Mouse (Mus musculus) liver, embryonic 16.5 days (tissue): ENCODE data around the gene Nrgn. TPM values are rescaled to one million over a fixed set of nuclear protein-coding genes. Genes with fewer than 3 reads are reported as not detected.
A peak's percentile ranks its signal among the peaks of the same experiment; 100 is the strongest.

Experiments
- ATAC-seq: fragments of 200-750 bp; cut with Nextera tagmentation; 2 replicates; pipeline ENCODE4 v1.8.0; 2017; ENCODE audit warnings: low read depth, mild to moderate bottlenecking, moderate number of reproducible peaks, moderate library complexity
- H3K27ac ChIP-seq: fragments of 300-500 bp; sonication (generic); 2 replicates; pipeline ENCODE4 v1.5.1; 2014; ENCODE audit warnings: mild to moderate bottlenecking, low read length
- H3K27me3 ChIP-seq: fragments of 300-500 bp; sonication (generic); 2 replicates; pipeline ENCODE4 v1.6.1; 2014; ENCODE audit warnings: low read depth, low read length, mixed read lengths; ENCODE audit not compliant: control insufficient read depth, insufficient read depth
- H3K36me3 ChIP-seq: fragments of 300-500 bp; sonication (generic); 2 replicates; pipeline ENCODE4 v1.6.1; 2014; ENCODE audit warnings: mild to moderate bottlenecking; ENCODE audit not compliant: control insufficient read depth, insufficient read depth
- H3K4me1 ChIP-seq: fragments of 300-500 bp; sonication (generic); 2 replicates; pipeline ENCODE4 v1.6.1; 2014; ENCODE audit warnings: low read depth, low read length, mixed read lengths; ENCODE audit not compliant: control insufficient read depth
- H3K4me2 ChIP-seq: fragments of 300-500 bp; sonication (generic); 2 replicates; pipeline ENCODE4 v1.6.1; 2014; ENCODE audit warnings: low read depth, low read length, mixed read lengths
- H3K4me3 ChIP-seq: fragments of 300-500 bp; sonication (generic); 2 replicates; pipeline ENCODE4 v1.5.1; 2014; ENCODE audit warnings: low read depth, mild to moderate bottlenecking, low read length
- H3K9ac ChIP-seq: fragments of 300-500 bp; sonication (generic); 2 replicates; pipeline ENCODE4 v1.6.1; 2014; ENCODE audit warnings: low read depth, low read length
- H3K9me3 ChIP-seq: fragments of 300-500 bp; sonication (generic); replicated peaks from 2 replicates; pipeline ENCODE4 v1.6.1; 2016; ENCODE audit warnings: low read length; ENCODE audit not compliant: control insufficient read depth
- WGBS: fragments of 180-500 bp; shearing (Covaris S2); extraction: QIAGEN DNeasy Blood & Tissue Kit; methylation state at CpG from one replicate; pipeline ENCODE4 v1.1.7; 2014; ENCODE audit not compliant: insufficient replicate concordance; 5-methylcytosine and 5-hydroxymethylcytosine counted together
- polyA plus RNA-seq: library from polyadenylated mRNA; unstranded; fragments of >200 nt; fragmentation: Nextera tagmentation; extraction: Ambion mirVana; gene quantifications from 2 replicates; pipeline ENCODE4 v1.2.1, GENCODE M21; 2015

Gene Nrgn
- polyA plus RNA-seq, 1 experiment from 2014 or later = 6.3 TPM

- Histone ChIP-seq H3K9ac (no peak overlapping the region), H3K36me3 (no peaks in the 10 kb centered on the region; the same call in 1 of the 2 replicates), H3K27me3 (peaks cover 52% of the 10 kb centered on the region), H3K4me1 (peaks cover 3% of the 10 kb centered on the region), H3K9me3 (no peaks in the 10 kb centered on the region), H3K4me3 (peak overlapping the region; percentile 20), H3K4me2 (peak overlapping the region; percentile 41), H3K27ac (no peak overlapping the region)
- 22% methylated on average over 21 of the region's 21 CpGs for WGBS
- no peak for ATAC-seq
These were observed 26.0 kb downstream of the Nrgn start for GRCm38 (mm10) chr9:37526443-37527395.

- no peak overlapping the region for H3K4me2 ChIP-seq
- H3K4me1 ChIP-seq = peaks cover 3% of the 10 kb centered on the region; the same call in 1 of the 2 replicates
- no peak for ATAC-seq
- no peak overlapping the region for H3K4me3 ChIP-seq
- H3K9me3 ChIP-seq = no peaks in the 10 kb centered on the region
- H3K27me3 ChIP-seq = peaks cover 39% of the 10 kb centered on the region
- 64% methylated on average over 2 of the region's 2 CpGs for WGBS
- H3K36me3 ChIP-seq = no peaks in the 10 kb centered on the region; the same call in 1 of the 2 replicates
- H3K9ac ChIP-seq = no peak overlapping the region
- no peak overlapping the region for H3K27ac ChIP-seq
These were observed 27.2 kb downstream of the Nrgn start for GRCm38 (mm10) chr9:37525461-37525860.

GRCm38 (mm10) chr9:37519995-37520394 lies 32.7 kb downstream of the Nrgn start:
- WGBS = 71% methylated on average over 2 of the region's 2 CpGs
- Histone ChIP-seq H3K4me3 (no peak overlapping the region), H3K9ac (no peak overlapping the region), H3K4me2 (no peak overlapping the region), H3K9me3 (no peaks in the 10 kb centered on the region), H3K27me3 (no peaks in the 10 kb centered on the region), H3K4me1 (peaks cover 7% of the 10 kb centered on the region), H3K36me3 (no peaks in the 10 kb centered on the region; the same call in 1 of the 2 replicates), H3K27ac (no peak overlapping the region)
- ATAC-seq = no peak

- no peak overlapping the region for H3K4me3 ChIP-seq
- H3K9ac ChIP-seq = no peak overlapping the region
- H3K27ac ChIP-seq = no peak overlapping the region
- no peaks in the 10 kb centered on the region for H3K27me3 ChIP-seq
- no peaks in the 10 kb centered on the region for H3K9me3 ChIP-seq
- H3K4me2 ChIP-seq = no peak overlapping the region
- 76% methylated on average over 8 of the region's 8 CpGs for WGBS
- no peak for ATAC-seq
- peaks cover 7% of the 10 kb centered on the region for H3K4me1 ChIP-seq
- no peaks in the 10 kb centered on the region; the same call in 1 of the 2 replicates for H3K36me3 ChIP-seq
These were observed 33.7 kb downstream of the Nrgn start for GRCm38 (mm10) chr9:37518991-37519390.

- peak; percentile 87 for ATAC-seq
- 31% methylated on average over 1 of the region's 1 CpGs for WGBS
- Histone ChIP-seq H3K27me3 (no peaks in the 10 kb centered on the region), H3K4me3 (no peak overlapping the region), H3K27ac (peak overlapping the region; percentile 21; the same call in 1 of the 2 replicates), H3K4me2 (no peak overlapping the region), H3K9me3 (no peaks in the 10 kb centered on the region), H3K4me1 (peaks cover 7% of the 10 kb centered on the region), H3K36me3 (no peaks in the 10 kb centered on the region), H3K9ac (no peak overlapping the region)
These were observed 35.2 kb downstream of the Nrgn start for GRCm38 (mm10) chr9:37517467-37517866.

GRCm38 (mm10) chr9:37514456-37514855 lies 38.2 kb downstream of the Nrgn start:
- H3K4me1 ChIP-seq = peaks cover 7% of the 10 kb centered on the region
- no peak overlapping the region for H3K4me2 ChIP-seq
- 57% methylated on average over 3 of the region's 3 CpGs for WGBS
- no peak overlapping the region for H3K4me3 ChIP-seq
- H3K9ac ChIP-seq = no peak overlapping the region
- H3K9me3 ChIP-seq = no peaks in the 10 kb centered on the region
- H3K36me3 ChIP-seq = no peaks in the 10 kb centered on the region
- no peak overlapping the region for H3K27ac ChIP-seq
- H3K27me3 ChIP-seq = no peaks in the 10 kb centered on the region
- no peak for ATAC-seq

GRCm38 (mm10) chr9:37512097-37512496 lies 40.6 kb downstream of the Nrgn start:
- H3K27me3 ChIP-seq = no peaks in the 10 kb centered on the region
- 68% methylated on average over 2 of the region's 2 CpGs for WGBS
- 0 out of 2 replicates have a peak, but pooled peaks have one; percentile 21 for ATAC-seq

GRCm38 (mm10) chr9:37506023-37506422 lies 46.7 kb downstream of the Nrgn start:
- 79% methylated on average over 1 of the region's 1 CpGs for WGBS
- H3K4me3 ChIP-seq = no peak overlapping the region
- no peaks in the 10 kb centered on the region for H3K36me3 ChIP-seq
- no peak overlapping the region for H3K27ac ChIP-seq
- no peak overlapping the region for H3K4me2 ChIP-seq
- H3K9ac ChIP-seq = no peak overlapping the region
- ATAC-seq = no peak
- no peaks in the 10 kb centered on the region for H3K27me3 ChIP-seq
- H3K9me3 ChIP-seq = no peaks in the 10 kb centered on the region
- H3K4me1 ChIP-seq = no peaks in the 10 kb centered on the region

More at GRCm38 (mm10) chr9:37512097-37512496, 40.6 kb downstream of the Nrgn start:
- Histone ChIP-seq H3K9ac (no peak overlapping the region), H3K36me3 (no peaks in the 10 kb centered on the region), H3K27ac (no peak overlapping the region), H3K9me3 (no peaks in the 10 kb centered on the region), H3K4me3 (no peak overlapping the region), H3K4me1 (peaks cover under 1% of the 10 kb centered on the region), H3K4me2 (no peak overlapping the region)

- H3K4me1 ChIP-seq = no peaks in the 10 kb centered on the region
- ATAC-seq = no peak
- H3K4me3 ChIP-seq = no peak overlapping the region
- no peak overlapping the region for H3K4me2 ChIP-seq
- no peak overlapping the region for H3K27ac ChIP-seq
- no peaks in the 10 kb centered on the region for H3K27me3 ChIP-seq
- H3K36me3 ChIP-seq = no peaks in the 10 kb centered on the region
- no peak overlapping the region for H3K9ac ChIP-seq
- H3K9me3 ChIP-seq = no peaks in the 10 kb centered on the region
These were observed 48.4 kb downstream of the Nrgn start for GRCm38 (mm10) chr9:37504348-37504747.
